Mouse (Mus musculus): ENCODE results near the gene Coa7.
A peak's percentile ranks its signal among the peaks of the same experiment; 100 is the strongest.
"Not testable (repeated sequence)": the region's sequence is repeated elsewhere in the genome, so short reads cannot be mapped to it uniquely, and the experiment has no call there.

Gene Coa7

DNA sequence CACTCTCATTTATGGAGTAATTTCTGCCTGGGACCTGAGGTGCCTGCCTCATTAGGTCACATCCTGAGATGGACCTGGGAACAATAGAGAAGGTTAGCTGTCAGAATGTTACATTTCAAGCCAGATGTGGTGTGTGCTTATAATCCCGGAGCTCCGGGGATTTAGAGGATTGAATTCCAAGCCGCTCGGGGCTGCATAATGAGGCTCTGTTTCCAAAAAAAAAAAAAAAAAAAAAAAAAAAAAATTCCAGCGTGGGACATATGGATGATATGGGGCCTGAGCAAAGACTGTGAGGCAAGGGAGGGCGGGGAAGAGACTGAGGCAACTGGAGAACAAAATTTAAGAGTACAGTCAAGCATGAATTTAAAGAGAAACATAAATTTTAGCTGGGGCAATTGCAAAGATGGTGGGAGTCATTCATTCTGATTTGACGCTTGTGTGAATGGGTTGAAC lies 16.7 kb downstream of the Coa7 start:
- DNase-seq (ENCODE audit: low spot score in 2 of 2), result no peak

DNA sequence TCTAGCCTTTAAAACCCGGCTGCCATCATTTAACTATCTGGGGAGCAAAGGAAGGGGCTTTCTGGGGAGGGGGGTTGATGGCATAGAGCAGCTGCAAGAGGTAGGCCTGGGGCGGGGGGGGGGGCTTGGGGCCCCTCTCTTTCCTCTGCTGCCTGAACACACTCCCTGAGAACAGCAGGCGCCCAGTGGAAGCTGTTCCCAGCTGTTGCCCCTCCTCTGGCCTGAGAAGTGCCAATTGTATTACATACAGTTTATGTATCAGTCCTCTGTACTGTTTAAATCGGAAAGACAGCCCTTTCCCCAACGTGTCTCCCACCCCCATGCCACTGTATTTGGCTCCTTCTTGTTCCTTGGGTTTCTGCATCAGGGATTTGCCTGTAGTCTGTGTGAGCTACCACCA lies 17.9 kb downstream of the Coa7 start:
- DNase-seq (ENCODE audit: low spot score in 2 of 2), result no peak

DNA sequence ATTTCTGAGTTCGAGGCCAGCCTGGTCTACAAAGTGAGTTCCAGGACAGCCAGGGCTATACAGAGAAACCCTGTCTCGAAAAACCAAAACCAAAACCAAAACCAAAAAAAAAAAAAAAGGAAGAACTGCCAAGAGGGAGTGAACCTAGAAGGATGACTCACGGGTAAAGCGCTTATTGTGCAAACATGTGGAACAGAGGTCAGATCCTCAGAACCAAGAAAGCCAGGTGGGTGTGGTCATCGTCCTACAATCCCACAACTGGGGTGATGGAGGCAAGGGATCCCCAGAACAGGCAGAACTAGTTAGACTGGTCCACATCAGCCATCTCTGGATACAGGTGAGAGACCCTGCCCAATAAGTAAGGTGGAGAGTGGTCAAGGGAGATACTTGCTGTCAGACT lies 19.2 kb downstream of the Coa7 start:
- DNase-seq (ENCODE audit: low spot score in 2 of 2), result no peak

DNA sequence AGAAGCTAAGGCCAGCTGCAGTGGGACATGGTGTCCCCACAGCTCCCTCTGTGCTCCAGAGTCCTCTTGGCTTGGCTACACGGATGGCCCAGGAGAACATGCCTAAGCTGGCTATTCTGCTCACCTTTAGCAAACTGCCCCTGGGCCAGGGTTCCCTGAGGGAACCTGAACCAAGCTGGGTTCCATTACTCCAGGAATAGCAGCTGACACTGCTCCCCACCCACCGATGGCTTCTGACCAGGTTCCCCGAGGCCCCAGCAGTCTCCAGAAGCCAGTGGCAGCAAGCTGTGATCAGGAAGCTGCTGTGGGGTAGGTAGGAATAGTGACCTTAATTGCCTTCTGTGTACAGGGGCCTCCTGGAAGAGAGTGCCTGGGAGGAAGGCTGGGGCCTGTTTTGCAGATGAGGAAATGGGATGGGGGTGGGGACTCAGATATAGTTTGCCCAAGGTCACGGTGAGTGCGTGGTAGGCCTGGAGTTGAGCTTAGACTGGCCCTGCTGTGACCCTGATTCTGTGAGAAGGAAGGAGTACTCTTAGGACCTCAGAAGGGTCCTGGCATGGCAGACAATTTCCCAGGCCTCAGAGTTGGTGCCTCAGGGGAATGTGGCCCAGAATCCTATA lies 20.4 kb downstream of the Coa7 start:
- no peak for DNase-seq (ENCODE audit: low spot score in 2 of 2)

DNA sequence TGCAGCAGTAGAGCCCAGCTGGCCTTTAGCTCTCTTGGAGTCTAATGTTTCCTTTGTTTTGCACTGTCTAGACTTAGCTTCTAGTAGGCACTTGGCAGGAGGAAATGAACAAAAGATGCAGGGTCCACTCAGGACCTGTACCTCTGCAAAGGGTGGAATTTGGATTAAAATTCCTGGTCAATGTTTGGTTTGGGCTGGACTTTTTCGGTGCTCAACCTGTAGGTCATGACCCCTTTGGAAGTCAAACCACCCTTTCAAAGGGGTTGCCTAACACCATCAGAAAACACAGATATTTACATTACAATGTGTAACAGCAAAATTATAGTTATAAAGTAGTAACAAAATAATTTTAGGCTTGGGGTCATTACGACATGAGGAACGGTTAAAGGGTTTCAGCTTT lies 21.1 kb downstream of the Coa7 start:
- DNase-seq (ENCODE audit: low spot score in 2 of 2), result no peak

DNA sequence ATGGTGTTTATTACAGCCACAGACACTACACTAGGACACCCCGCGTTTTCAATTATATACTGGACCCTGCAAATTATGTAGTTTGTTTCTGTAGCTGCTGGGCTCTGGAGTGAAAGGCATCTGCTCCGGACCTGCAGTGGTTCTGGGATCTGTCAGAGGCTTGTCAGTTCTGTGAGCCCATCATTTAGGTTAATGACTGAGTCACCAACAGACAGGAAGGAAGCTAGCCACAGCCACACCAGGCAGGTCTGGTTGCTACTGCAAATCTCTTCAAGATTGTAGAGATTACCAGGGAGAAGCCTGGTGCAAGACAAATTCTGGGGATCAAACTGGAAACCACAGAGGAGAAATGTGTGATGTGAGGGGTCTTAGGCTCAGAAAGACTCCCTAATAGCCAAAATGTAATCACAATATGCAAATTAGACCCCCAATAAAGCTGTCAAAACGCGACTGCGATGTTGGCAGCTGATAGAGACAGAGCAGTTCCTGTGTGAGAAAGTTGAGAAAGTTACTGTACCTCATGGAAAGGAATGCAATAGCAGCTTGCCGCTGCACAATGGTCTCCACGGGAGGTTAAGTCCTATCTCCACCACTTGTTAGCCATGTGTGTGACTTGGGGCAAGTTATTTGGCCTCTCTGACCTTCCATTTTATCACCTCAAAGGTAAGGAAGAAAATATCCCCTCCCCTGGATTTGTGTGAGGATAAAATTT lies 22.1 kb downstream of the Coa7 start:
- DNase-seq (ENCODE audit: low spot score in 2 of 2), result no peak

DNA sequence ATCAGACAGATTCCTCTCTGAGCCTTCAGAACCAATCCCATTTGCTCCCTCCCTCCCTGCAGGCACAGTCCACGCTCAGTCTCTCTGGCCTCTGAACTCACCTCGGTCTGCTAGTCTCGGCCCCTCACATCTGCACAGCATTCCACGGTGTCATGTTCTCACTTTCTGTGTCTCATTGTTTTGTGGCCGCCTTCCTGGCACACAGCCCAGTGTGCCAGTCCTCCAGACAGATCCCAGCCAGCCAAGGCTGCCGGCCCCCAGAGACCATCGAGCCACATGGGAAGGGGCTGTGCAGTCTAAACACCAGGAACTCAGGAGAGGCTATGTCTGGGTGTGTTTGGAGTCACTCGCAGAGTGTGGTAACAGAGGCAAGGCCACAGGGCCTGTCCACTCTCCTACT lies 22.9 kb downstream of the Coa7 start:
- DNase-seq (ENCODE audit: low spot score in 2 of 2), result no peak

DNA sequence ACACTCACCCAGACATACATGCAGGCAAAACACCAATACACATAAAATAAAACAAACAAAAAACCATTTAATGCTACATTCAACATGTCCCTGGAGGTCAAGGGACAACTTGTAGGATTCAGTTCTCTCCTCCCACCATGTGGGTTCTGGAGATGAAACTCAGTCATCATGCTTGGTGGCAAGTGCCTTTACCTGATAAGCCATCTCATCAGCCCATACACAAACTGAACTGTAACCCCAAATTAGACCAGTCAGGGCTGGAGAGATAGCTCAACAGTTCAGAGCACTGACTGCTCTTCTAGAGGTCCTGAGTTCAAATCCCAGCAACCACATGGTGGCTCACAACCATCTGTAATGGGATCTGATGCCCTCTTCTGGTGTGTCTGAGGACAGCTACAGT lies 25.7 kb downstream of the Coa7 start:
- DNase-seq (ENCODE audit: low spot score in 2 of 2), result not testable (repeated sequence)

DNA sequence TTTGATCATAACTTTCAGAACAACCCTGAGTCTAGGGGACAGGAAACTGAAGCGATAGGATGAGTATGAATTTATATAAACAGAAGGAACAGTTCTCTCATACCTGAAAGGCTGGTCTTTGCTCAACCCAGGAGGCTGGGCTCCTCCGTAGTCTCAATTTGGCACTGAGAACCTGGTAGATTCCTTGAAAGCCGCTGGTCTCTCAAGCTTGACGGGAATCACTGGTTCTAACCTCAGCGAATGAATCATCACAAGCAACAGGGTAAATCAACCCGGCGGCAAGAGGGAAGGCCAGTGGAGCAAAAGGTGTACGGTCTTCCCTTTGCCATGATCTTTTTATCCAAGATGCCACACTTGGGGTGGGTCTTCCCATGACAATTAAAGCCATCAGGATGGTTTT lies 29.5 kb downstream of the Coa7 start:
- no peak for DNase-seq (ENCODE audit: low spot score in 2 of 2)

DNA sequence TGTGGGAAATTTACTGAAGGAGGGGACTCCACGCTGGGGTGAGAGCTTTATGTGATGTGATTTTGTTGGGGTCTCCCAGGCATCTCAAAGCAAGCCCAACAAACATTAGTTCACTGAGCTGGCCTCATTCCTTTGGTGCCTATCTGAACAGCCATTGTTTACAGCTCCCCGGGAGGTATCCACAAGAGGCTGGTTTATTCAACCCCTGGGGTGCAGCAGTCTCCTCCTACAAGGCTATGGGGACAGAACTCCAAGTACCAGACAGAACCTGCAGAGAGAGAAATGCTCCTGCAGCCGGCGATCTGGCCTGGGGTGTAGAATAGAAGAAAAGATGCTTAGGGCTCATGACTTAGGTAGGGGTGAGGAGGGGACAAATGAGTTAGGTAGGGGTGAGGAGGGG lies 30.6 kb downstream of the Coa7 start:
- DNase-seq (ENCODE audit: low spot score in 2 of 2), result no peak

DNA sequence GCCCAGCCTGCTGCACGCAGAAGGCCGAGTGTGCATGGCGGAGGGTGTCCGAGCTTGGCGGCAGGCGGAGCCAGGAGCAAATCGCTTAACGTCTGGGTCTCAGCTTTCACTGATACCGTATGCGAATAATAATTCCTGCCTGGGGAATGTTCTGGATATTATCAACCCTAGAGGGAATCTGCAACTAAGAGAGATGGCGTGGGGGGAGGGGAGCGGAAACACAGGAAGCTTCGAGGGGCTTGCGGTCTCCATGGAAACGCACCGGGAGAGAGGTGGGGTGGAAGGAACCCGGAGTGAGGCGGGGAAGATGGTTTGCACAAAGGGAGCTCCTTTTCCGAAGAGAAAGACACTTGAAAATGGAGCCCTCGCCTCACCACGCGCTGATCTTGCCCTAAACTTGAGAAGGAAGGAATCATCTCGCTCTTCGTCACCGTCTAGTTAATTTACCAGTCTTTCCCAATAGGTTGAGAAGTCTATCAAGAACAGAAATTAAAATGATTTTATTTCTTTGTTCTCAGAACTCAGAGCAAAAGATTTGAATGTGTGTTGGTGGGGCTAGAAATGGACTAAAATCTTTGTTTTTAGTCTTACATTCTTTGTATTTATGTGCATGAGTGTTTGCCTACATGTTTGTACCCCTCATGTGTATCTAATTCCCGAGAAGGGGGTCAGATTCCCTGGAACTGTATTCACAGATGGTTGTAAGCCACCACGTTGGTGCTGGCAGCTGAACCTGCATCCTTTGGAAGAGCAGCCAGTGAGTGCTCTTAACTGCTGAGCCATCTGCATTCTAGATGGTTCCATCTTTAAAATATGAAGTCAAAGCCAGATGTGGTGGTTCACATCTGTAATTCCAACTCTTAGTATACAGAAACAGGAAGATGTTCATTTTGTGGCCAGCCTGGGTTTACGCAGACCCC lies 32.5 kb downstream of the Coa7 start:
- DNase-seq (ENCODE audit: low spot score in 2 of 2), result no peak

DNA sequence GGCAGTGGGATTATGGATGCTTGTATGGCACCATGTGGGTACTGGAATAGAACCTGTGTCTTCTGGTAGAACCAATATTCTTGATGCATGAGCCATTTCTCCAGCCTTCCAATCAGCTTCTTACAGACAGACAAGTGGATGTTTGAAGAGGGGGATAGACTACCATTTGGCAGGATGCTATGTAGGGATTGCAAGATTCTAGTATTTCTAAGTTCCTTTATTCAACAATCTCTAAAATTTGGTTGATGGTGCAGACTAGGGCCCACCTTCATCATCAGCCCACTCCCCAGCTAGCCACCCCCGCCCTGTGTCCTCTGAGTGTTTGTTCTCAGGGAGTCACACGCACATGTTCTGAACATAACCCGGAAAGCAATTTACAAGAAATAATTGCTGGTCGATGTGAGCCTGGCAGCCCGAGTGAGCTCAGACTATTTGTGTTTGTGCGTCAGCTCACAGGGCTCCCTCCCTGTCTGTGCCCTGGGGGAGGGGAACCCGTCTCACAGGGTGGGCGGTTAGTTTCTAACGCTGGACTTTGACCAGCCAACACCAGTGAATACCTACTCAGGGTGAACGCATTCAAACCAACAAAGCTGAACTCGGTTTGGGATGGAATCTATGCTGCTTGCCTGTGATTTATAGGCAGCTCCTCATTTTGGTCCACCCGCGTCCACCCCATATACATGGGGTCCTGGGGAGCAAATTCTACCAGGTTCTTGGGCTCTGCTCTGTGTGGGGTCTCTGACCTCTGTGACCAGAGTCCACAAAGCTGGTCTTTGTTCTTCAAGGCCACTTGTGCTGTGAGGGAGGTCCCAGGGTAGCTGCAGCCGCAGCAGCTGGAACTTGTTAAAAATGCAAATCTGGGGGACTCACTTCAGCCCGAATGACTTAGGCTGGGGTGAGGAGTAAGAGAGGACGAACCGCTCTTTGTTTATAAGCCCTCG lies 34.7 kb downstream of the Coa7 start:
- no peak for DNase-seq (ENCODE audit: low spot score in 2 of 2)

DNA sequence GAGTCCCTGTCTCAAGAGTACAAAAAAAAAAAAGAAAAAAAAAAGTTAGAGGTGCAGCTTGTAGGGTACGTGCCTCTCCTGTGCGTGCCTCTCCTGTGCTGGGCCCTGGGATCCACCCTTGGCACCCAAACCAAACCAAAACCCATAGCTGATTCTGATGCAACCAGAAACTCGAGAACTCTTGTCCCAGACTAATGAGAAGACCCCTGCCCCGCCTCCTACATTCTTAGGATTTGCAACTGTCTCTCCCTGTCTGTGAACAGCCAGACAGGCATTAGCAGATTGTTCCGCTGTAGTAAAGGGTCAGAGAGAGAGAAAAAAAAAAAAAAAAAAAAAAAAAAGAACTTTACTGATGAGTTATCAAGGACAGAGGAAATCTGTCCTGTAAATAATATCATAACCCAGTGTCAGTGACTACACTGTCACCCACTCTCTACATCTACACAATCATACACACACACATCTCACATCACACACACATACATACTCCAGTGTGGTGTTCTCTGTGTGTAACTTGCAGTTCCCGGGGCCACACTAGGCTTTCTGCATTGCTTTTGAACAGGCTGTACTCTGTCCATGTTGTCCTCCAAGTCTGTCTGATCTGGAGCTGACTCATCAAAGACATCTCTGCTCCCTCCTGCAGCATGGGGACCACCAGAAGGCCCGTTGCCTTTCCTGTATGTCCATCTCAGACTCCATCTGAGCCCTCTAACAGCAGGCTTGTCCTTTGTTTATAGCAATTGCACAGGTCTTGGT lies 35.6 kb downstream of the Coa7 start:
- DNase-seq (ENCODE audit: low spot score in 2 of 2), result no peak

DNA sequence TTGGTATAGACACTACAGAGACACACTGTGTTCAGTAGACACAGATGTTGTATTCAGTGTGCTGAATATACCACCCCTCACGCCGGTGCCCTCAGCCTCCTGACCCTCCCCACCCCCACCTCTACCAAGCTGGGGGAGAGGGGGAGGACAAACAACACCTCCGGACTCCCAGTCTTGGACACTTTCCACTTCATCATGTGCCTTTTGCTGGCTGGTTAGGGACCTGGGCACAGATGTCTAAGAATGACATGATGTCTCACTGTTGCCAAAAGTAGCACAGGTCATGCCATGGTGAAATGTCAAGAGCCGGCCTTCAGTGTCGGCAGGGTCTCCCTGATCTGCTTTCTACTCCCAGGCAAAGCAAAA lies 36.2 kb downstream of the Coa7 start:
- no peak for DNase-seq (ENCODE audit: low spot score in 2 of 2)

DNA sequence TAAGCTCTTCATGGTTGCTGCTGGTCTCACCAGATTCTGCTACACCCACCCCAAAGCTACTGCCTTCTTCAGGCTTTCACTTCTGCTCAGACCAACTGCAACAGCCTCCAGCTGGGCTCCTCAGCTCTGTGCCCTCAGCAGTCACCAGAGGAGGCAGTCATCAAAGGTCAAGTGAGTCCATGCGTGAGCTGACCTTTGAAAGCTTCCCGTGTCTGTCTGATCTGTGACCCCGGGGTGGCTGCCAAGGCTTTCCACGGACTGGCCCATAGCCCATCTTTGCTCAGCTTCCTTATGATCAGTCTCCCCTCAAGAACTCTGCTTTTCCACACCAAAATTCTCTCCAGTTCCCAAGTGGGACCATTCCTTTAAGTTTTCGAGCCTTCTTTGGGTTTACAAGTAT lies 41.3 kb downstream of the Coa7 start:
- peak in 1 of 2 experiments; percentile 20 for DNase-seq (ENCODE audit: low spot score in 2 of 2)

DNA sequence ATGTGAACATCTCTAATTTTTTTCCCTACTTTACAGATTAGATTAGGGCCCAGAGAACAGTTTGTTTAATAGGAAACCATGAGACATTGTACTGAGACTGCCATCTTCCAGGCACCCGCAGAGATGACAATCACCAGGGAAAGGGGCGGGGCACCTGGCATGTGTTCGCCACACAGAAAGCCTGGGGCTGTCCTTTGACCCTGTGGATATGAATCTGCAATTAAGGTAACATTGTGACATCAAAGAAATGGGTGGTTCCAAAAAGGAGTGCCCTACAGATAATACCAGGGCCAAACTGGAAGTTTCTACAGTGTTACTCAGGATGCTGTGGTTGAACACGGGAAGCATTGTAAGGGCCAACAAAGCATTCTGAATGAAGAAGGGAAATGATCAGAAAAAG lies 42.5 kb downstream of the Coa7 start:
- no peak for DNase-seq (ENCODE audit: low spot score in 2 of 2)

DNA sequence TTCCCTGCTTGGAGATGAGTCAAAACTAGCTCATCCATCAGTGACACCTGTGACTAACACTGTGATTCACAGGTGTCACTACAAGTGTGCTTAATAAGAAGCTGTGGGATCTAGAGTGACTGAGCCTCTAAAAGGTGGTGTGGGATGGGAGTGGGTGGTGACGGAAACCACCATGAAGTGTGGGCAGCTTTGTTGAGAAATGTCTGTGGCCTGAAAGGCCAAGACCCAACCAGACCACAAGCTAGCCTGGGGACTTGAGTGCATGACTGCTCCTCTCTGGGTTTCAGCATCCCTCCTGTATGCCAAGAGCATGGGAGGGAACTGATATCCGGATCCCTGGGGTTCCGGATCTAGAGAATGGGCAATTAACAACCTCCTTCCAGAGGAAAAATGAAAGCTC lies 43.5 kb downstream of the Coa7 start:
- DNase-seq (ENCODE audit: low spot score in 2 of 2), result no peak

DNA sequence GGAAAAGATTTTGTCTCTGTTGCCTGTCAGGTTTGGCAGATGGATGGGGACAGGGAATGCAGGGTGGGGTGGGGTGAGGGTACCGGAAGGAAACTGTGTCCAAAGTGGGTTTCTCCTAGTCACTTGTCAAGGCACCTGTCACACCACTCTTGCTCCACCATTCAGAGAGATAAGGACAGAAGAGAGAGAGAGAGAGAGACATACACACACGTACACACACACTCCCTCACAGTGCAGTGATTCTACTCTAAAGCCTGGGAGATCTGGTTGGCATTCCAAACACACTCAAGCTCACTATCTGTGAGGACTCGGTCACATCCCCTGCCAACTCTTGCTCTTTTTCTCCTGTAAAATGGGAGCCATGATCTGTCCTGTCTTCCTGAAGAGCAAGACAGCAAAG lies 44.2 kb downstream of the Coa7 start:
- DNase-seq (ENCODE audit: low spot score in 2 of 2), result no peak

DNA sequence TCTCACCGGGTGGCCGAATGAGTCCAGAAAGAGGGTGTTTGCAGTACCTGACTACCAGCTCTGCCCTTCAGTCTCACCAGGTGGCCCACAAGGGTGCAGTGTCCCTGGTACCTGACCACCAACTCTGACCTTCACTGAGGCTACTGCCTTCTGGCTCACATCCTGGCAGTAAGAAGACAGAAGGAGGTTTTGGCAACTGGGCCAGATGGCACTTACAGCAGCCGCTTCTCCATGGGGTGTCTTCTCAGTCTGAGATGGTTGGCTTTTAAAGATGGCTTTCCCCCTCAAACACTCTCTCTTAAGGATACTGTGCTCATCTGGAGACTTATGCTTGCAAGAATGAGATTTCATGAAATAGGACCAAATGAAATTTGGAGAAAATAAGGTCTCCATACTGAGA lies 51.5 kb downstream of the Coa7 start:
- no peak for DNase-seq (ENCODE audit: low spot score in 2 of 2)

DNA sequence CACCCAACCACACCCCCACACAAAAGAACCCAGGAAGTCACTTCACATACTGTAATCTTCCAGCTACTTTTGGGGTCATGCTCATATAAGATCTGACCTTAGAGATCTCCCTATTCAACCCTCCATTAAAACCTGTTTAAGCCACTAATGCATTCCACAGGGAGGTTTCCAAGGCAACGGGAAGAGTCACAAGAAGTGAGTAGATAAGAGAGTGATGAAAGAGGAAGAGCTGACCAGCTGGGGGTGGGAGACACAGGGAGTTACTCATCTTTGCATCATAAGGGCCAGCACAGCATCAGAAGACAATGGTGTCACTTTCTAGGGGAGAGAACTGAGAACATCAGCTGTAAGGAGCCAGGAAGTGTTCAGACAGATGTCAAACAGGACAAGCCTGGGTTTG lies 52.2 kb downstream of the Coa7 start:
- no peak for DNase-seq (ENCODE audit: low spot score in 2 of 2)

DNA sequence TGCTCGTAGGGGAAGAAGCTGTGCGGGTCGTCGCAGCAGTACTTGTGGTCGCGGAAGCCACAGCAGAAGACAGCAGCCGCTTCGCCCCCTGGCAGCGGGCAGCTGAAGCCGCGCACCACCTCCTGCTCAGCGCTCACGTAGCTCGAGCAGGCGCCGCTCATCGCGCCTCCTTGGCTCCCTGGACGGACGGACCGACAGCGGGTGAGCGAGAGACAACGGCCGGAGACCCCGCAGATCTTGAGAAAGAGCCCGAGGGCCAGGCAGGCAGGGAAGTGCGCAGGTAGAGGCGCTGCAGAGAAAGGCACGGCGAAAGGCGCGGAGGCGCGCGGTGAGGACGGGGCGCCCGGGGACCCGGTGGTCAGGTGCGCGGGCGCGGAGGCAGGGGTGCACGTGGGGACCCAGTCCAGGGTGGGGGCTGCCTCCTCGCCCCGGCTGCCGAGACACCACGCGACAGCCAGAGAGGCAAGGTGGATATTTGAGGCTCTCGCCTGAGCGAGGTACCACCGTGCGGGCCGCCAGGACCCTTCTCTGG lies 55.3 kb downstream of the Coa7 start, which contains the start of gene Shisal2a:
Shisal2a (minus strand) TSS at position 167 of the 532 bp plus-strand sequence.
- peak in 1 of 2 experiments; percentile 21 for DNase-seq (ENCODE audit: low spot score in 2 of 2)
